Mouse (Mus musculus): ENCODE data around the gene Ctrc. TPM values are rescaled to one million over a fixed set of nuclear protein-coding genes. Genes with fewer than 3 reads are reported as not detected.
A peak's percentile ranks its signal among the peaks of the same experiment; 100 is the strongest.

The Ctrc gene
- polyA plus RNA-seq, 1 experiment from 2014 or later = not detected

DNA sequence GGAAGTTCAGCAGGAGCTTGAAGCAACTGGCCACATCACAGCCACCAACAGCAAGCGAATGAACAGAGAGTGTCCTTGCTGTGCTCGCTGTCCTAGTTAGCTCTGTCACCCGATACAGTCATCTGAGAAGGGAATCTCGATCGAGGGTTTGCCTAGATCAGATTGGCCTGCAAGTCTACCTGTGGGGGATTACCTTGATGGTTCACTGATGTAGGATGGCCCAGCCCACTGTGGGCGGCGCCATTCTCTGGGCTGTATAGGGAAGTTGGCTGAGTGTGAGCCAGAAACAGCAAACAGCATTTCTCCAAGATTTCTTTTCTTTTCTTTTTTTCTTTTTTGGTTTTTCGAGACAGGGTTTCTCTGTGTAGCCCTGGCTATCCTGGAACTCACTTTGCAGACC is 18.3 kb upstream of the Ctrc start:
- peaks cover 13% of the 10 kb centered on the region; the same call in 1 of the 2 replicates for H3K4me1 ChIP-seq (ENCODE audit: control insufficient read depth, insufficient read depth, low read length)
- no peak overlapping the region for H3K4me2 ChIP-seq (ENCODE audit: low read depth, low read length)
- WGBS = 91% methylated on average over 8 of the region's 8 CpGs
- H3K27ac ChIP-seq (replicated peaks; ENCODE audit: low read depth, low read length) = no peak overlapping the region
- no peak overlapping the region for H3K4me3 ChIP-seq (ENCODE audit: low read depth, low read length)
- peaks cover 16% of the 10 kb centered on the region; the same call in 1 of the 2 replicates for H3K36me3 ChIP-seq (ENCODE audit: control insufficient read depth, insufficient read depth, low read length)
- no peaks in the 10 kb centered on the region for H3K9me3 ChIP-seq (ENCODE audit: control insufficient read depth, low read length)
- no peak for ATAC-seq (ENCODE audit: low read depth)
- H3K9ac ChIP-seq (ENCODE audit: low read depth, low read length) = no peak overlapping the region
- H3K27me3 ChIP-seq (replicated peaks; ENCODE audit: control insufficient read depth, insufficient read depth, low read length) = no peaks in the 10 kb centered on the region
- DNase-seq (ENCODE audit: low spot score) = no peak

DNA sequence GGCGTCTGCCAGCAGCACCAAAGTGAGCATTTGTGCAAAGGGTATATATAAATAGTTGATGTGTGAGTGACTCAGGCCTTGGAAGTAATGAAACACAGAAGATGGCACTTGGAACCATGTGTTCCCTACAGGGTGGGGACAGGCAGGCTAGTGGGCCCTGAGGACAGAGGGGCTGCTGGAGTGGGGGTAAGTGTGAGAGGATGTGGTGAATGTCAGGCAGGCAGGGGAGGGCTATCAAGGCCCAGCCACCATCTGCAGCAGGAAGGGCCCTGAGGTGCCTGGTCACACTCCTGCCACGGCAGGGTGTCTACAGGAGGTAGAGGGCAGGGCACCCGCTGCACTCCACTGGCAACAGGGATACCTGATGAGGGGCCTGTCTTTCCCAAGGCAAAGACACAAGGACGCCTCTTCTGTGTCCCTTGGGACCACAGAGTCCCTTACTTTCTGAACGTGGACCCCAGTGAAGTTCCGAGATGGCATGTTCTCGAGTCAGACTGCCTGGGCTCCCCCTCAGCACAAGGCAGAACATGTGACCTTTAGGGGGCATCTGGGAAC is 17.6 kb upstream of the Ctrc start:
- WGBS = 82% methylated on average over 7 of the region's 7 CpGs
- no peaks in the 10 kb centered on the region for H3K27me3 ChIP-seq (replicated peaks; ENCODE audit: control insufficient read depth, insufficient read depth, low read length)
- no peak overlapping the region for H3K4me2 ChIP-seq (ENCODE audit: low read depth, low read length)
- H3K9me3 ChIP-seq (ENCODE audit: control insufficient read depth, low read length) = no peaks in the 10 kb centered on the region
- peaks cover 16% of the 10 kb centered on the region; the same call in 1 of the 2 replicates for H3K36me3 ChIP-seq (ENCODE audit: control insufficient read depth, insufficient read depth, low read length)
- H3K9ac ChIP-seq (ENCODE audit: low read depth, low read length) = no peak overlapping the region
- no peak for ATAC-seq (ENCODE audit: low read depth)
- DNase-seq (ENCODE audit: low spot score) = no peak
- H3K27ac ChIP-seq (replicated peaks; ENCODE audit: low read depth, low read length) = no peak overlapping the region
- peaks cover 13% of the 10 kb centered on the region; the same call in 1 of the 2 replicates for H3K4me1 ChIP-seq (ENCODE audit: control insufficient read depth, insufficient read depth, low read length)
- no peak overlapping the region for H3K4me3 ChIP-seq (ENCODE audit: low read depth, low read length)

DNA sequence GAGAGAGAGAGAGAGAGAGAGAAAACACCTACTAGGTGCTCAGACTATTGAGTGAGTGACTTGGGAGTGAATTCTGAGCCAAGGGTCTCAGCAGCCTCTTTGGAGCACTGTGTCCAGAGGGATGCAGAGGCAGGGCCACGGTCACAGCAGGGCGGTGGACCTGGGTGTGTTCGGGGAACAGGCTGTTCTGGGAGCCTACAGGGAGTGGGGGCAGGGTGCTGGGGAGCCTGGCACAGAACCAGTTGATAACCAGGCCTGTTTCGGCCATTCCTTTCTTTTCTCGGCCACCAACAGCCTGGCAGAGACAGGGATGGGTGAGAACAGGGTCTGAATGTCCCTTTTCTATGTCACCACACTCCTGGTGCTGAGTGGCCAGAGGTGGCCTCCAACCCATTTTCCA is 16.7 kb upstream of the Ctrc start:
- no peak for DNase-seq (ENCODE audit: low spot score)
- H3K27me3 ChIP-seq (replicated peaks; ENCODE audit: control insufficient read depth, insufficient read depth, low read length) = no peaks in the 10 kb centered on the region
- H3K4me2 ChIP-seq (ENCODE audit: low read depth, low read length) = no peak overlapping the region
- H3K9me3 ChIP-seq (ENCODE audit: control insufficient read depth, low read length) = no peaks in the 10 kb centered on the region
- ATAC-seq (ENCODE audit: low read depth) = no peak
- H3K4me3 ChIP-seq (ENCODE audit: low read depth, low read length) = no peak overlapping the region
- peaks cover 12% of the 10 kb centered on the region; the same call in 1 of the 2 replicates for H3K4me1 ChIP-seq (ENCODE audit: control insufficient read depth, insufficient read depth, low read length)
- no peak overlapping the region for H3K27ac ChIP-seq (replicated peaks; ENCODE audit: low read depth, low read length)
- peaks cover 16% of the 10 kb centered on the region; the same call in 1 of the 2 replicates for H3K36me3 ChIP-seq (ENCODE audit: control insufficient read depth, insufficient read depth, low read length)
- H3K9ac ChIP-seq (ENCODE audit: low read depth, low read length) = no peak overlapping the region
- 84% methylated on average over 5 of the region's 5 CpGs for WGBS

DNA sequence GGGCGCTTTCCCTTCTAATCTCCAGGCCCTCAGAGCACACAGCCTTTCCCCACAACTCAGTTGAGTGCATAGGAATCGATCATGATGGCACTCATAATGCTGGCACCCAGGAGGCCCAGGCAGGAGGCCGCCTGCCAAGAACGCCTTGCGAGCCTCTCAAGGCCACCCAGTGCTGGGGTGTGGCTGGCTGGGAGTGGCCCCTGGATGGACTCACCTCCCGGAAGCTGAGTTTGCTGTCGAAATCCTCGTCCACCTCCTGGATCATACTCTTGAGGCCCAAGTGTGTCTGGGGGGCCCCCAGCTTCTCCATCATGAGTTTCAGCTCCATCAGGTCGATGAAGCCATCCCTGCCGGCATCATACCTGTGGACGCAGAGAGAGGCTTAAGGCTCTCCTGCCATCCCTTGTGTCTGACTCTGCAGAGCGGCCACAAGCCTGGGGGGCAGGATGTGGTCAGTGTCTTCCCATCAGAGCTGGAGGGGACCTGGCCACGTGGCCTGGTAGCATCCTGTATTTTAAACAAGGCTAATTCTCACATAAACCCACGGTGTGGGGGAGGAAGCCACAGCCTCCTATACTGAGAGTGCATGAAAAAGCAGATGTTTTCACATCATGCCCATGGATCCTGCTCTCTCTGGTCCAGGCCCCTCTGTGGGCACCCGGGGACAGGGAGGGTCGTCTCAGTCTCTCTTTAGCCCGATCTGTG is 15.6 kb upstream of the Ctrc start:
- Histone ChIP-seq H3K27me3 (replicated peaks; ENCODE audit: control insufficient read depth, insufficient read depth, low read length) (no peaks in the 10 kb centered on the region), H3K27ac (replicated peaks; ENCODE audit: low read depth, low read length) (no peak overlapping the region), H3K4me1 (ENCODE audit: control insufficient read depth, insufficient read depth, low read length) (0 out of 2 replicates have a peak, but pooled peaks cover 3% of the 10 kb centered on the region), H3K4me2 (ENCODE audit: low read depth, low read length) (no peak overlapping the region), H3K36me3 (ENCODE audit: control insufficient read depth, insufficient read depth, low read length) (peaks cover 16% of the 10 kb centered on the region; the same call in 1 of the 2 replicates), H3K4me3 (ENCODE audit: low read depth, low read length) (no peak overlapping the region), H3K9me3 (ENCODE audit: control insufficient read depth, low read length) (no peaks in the 10 kb centered on the region), H3K9ac (ENCODE audit: low read depth, low read length) (no peak overlapping the region)
- ATAC-seq (ENCODE audit: low read depth) (no peak), DNase-seq (ENCODE audit: low spot score) (no peak)
- 85% methylated on average over 17 of the region's 17 CpGs for WGBS

DNA sequence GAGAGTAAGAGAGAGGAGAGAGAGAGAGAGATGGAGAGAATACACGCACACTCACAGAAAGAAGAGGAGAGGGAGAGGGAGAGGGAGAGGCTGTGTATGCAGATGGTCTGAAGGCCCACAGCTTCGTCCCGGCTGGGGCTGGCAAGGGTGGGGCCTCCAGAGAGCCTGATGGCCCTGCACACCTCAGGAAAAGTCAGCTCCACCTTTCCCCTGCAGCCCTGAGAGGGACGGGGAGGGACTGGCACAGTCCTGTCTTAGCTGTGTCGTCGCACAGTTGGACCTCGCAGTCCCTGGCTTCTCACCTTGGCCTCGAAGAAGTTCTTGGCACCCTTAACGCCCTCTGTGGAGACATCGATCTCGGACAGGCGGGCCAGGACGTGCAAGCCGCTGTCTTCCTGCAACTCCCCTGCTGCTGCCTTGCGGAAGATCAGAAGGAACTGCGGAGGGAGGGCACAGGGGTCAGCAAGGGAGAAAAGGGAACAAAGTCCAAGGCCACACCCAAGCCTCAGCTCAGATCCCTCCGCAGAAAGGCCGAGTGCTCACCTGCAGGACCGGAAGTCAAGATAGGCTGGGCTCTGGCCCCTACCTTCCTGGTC is 14.2 kb upstream of the Ctrc start:
- Histone ChIP-seq H3K4me2 (ENCODE audit: low read depth, low read length) (no peak overlapping the region), H3K4me1 (ENCODE audit: control insufficient read depth, insufficient read depth, low read length) (no peaks in the 10 kb centered on the region), H3K27me3 (replicated peaks; ENCODE audit: control insufficient read depth, insufficient read depth, low read length) (no peaks in the 10 kb centered on the region), H3K4me3 (ENCODE audit: low read depth, low read length) (no peak overlapping the region), H3K9me3 (ENCODE audit: control insufficient read depth, low read length) (no peaks in the 10 kb centered on the region), H3K27ac (replicated peaks; ENCODE audit: low read depth, low read length) (no peak overlapping the region), H3K36me3 (ENCODE audit: control insufficient read depth, insufficient read depth, low read length) (peaks cover 16% of the 10 kb centered on the region; the same call in 1 of the 2 replicates), H3K9ac (ENCODE audit: low read depth, low read length) (no peak overlapping the region)
- WGBS = 68% methylated on average over 15 of the region's 19 CpGs
- no peak for DNase-seq (ENCODE audit: low spot score)
- no peak for ATAC-seq (ENCODE audit: low read depth)

DNA sequence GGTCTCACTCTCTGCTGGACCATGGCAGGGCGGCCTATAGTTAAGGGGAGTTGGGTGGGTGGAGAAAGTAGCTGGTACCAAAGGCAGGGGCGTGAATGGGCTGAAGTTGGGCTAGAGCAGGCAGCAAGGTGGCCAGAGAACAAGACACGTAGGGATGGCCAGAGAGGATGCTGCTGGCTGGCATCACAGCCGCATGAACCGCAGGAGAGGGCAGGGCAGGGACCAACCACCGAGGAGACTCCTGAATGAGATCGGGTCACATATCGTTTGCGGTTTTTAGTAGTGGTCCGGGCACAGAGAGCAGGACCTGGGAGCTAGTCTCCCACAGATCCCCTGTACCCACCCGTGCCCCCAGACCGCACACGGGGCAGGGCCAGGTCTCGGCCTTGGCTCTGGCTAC is 13.2 kb upstream of the Ctrc start:
- Histone ChIP-seq H3K9ac (ENCODE audit: low read depth, low read length) (no peak overlapping the region), H3K4me2 (ENCODE audit: low read depth, low read length) (no peak overlapping the region), H3K4me1 (ENCODE audit: control insufficient read depth, insufficient read depth, low read length) (no peaks in the 10 kb centered on the region), H3K27me3 (replicated peaks; ENCODE audit: control insufficient read depth, insufficient read depth, low read length) (no peaks in the 10 kb centered on the region), H3K27ac (replicated peaks; ENCODE audit: low read depth, low read length) (no peak overlapping the region), H3K9me3 (ENCODE audit: control insufficient read depth, low read length) (no peaks in the 10 kb centered on the region), H3K4me3 (ENCODE audit: low read depth, low read length) (no peak overlapping the region), H3K36me3 (ENCODE audit: control insufficient read depth, insufficient read depth, low read length) (peaks cover 16% of the 10 kb centered on the region; the same call in 1 of the 2 replicates)
- ATAC-seq (ENCODE audit: low read depth) (no peak), DNase-seq (ENCODE audit: low spot score) (no peak)
- WGBS = 90% methylated on average over 11 of the region's 14 CpGs

DNA sequence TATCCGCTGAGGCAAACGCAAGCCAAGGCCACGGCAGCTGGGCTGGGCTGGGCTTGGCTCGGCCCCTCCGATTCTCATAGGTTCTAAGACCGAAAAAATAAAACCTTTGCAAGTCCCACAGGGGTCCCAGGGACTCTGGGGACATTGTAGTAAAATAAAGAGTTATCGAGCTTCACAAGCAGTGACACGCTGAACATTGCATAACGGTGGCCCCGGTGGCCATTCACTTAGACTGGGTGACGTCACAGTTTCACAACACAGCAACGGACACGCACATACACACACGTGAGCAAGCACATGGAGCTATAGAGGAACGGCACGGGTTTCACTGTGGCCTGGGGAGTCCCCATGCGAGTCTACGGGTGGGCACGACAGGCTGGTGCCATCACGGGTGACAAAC is 12.3 kb upstream of the Ctrc start:
- no peaks in the 10 kb centered on the region for H3K27me3 ChIP-seq (replicated peaks; ENCODE audit: control insufficient read depth, insufficient read depth, low read length)
- no peak overlapping the region for H3K4me3 ChIP-seq (ENCODE audit: low read depth, low read length)
- H3K36me3 ChIP-seq (ENCODE audit: control insufficient read depth, insufficient read depth, low read length) = peaks cover 16% of the 10 kb centered on the region; the same call in 1 of the 2 replicates
- WGBS = 87% methylated on average over 20 of the region's 20 CpGs
- H3K9me3 ChIP-seq (ENCODE audit: control insufficient read depth, low read length) = no peaks in the 10 kb centered on the region
- H3K4me2 ChIP-seq (ENCODE audit: low read depth, low read length) = no peak overlapping the region
- ATAC-seq (ENCODE audit: low read depth) (no peak), DNase-seq (ENCODE audit: low spot score) (no peak)
- H3K4me1 ChIP-seq (ENCODE audit: control insufficient read depth, insufficient read depth, low read length) = no peaks in the 10 kb centered on the region
- H3K27ac ChIP-seq (replicated peaks; ENCODE audit: low read depth, low read length) = no peak overlapping the region
- H3K9ac ChIP-seq (ENCODE audit: low read depth, low read length) = no peak overlapping the region

DNA sequence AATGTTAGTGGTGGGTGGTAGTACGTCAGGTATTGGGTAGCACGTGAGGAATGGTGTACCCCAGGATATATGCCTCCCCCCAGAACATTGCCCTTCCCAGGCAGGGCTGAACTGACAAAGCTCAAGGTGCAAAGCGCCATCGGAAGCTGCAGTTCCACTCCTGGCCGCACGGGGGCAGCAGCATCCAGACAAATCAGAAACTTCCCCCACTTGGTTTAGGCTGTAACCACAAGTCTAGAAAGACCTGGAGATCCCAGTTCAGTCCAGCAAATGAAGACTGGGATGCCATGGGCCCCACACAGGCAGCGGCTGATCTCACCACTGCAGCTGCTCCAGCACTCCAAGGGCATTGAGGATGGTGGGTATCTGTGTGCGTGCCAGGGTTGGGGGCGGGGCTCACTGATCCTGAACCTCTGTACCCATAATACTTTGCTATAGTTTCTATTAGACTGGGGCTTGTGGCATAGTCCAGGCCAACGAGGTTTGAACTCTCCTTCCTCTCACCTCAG is 11.3 kb upstream of the Ctrc start:
- no peaks in the 10 kb centered on the region for H3K27me3 ChIP-seq (replicated peaks; ENCODE audit: control insufficient read depth, insufficient read depth, low read length)
- H3K9me3 ChIP-seq (ENCODE audit: control insufficient read depth, low read length) = no peaks in the 10 kb centered on the region
- H3K4me1 ChIP-seq (ENCODE audit: control insufficient read depth, insufficient read depth, low read length) = no peaks in the 10 kb centered on the region
- peaks cover 16% of the 10 kb centered on the region; the same call in 1 of the 2 replicates for H3K36me3 ChIP-seq (ENCODE audit: control insufficient read depth, insufficient read depth, low read length)
- ATAC-seq (ENCODE audit: low read depth) = peak; percentile 85
- WGBS = 13% methylated on average over 10 of the region's 10 CpGs
- DNase-seq (ENCODE audit: low spot score) = peak; percentile 83
- no peak overlapping the region for H3K9ac ChIP-seq (ENCODE audit: low read depth, low read length)
- H3K4me2 ChIP-seq (ENCODE audit: low read depth, low read length) = no peak overlapping the region
- no peak overlapping the region for H3K4me3 ChIP-seq (ENCODE audit: low read depth, low read length)
- no peak overlapping the region for H3K27ac ChIP-seq (replicated peaks; ENCODE audit: low read depth, low read length)

Measured in embryonic facial prominence, embryonic 14.5 days (tissue).